Mouse (Mus musculus) heart, embryonic 13.5 days (tissue): ENCODE results near the gene Gm2001. TPM values are rescaled to one million over a fixed set of nuclear protein-coding genes. Genes with fewer than 3 reads are reported as not detected.
"Not testable (repeated sequence)": the region's sequence is repeated elsewhere in the genome, so short reads cannot be mapped to it uniquely, and the experiment has no call there.

Experiments
- ATAC-seq: fragments of 200-750 bp; cut with Nextera tagmentation; 2 replicates; pipeline ENCODE4 v1.8.0; 2017; ENCODE audit warnings: moderate TSS enrichment; ENCODE audit not compliant: insufficient number of reproducible peaks, low FRiP score, low TSS enrichment; ENCODE audit errors: extremely low read depth
- H3K27ac ChIP-seq: fragments of 300-500 bp; sonication (generic); replicated peaks from 2 replicates; pipeline ENCODE4 v1.5.1; 2015; ENCODE audit warnings: moderate library complexity, mild to moderate bottlenecking, inconsistent platforms
- H3K27me3 ChIP-seq: fragments of 300-500 bp; sonication (generic); replicated peaks from 2 replicates; pipeline ENCODE4 v1.6.1; 2015; ENCODE audit warnings: mild to moderate bottlenecking, inconsistent platforms
- H3K36me3 ChIP-seq: fragments of 300-500 bp; sonication (generic); 2 replicates; pipeline ENCODE4 v1.6.1; 2015; ENCODE audit warnings: mild to moderate bottlenecking, inconsistent platforms
- H3K4me1 ChIP-seq: fragments of 300-500 bp; sonication (generic); 2 replicates; pipeline ENCODE4 v1.6.1; 2015; ENCODE audit warnings: inconsistent platforms
- H3K4me2 ChIP-seq: fragments of 300-500 bp; sonication (generic); 2 replicates; pipeline ENCODE4 v1.6.1; 2015; ENCODE audit warnings: inconsistent platforms, mild to moderate bottlenecking, moderate library complexity
- H3K4me3 ChIP-seq: fragments of 300-500 bp; sonication (generic); 2 replicates; pipeline ENCODE4 v1.5.1; 2015; ENCODE audit warnings: moderate library complexity, mild to moderate bottlenecking, inconsistent platforms
- H3K9ac ChIP-seq: fragments of 300-500 bp; sonication (generic); 2 replicates; pipeline ENCODE4 v1.6.1; 2015; ENCODE audit warnings: inconsistent platforms, mild to moderate bottlenecking, moderate library complexity
- H3K9me3 ChIP-seq: fragments of 300-500 bp; sonication (generic); 2 replicates; pipeline ENCODE4 v1.6.1; 2016; ENCODE audit warnings: inconsistent platforms
- WGBS: fragments of 180-500 bp; shearing (Covaris S2); methylation state at CpG from one replicate; pipeline ENCODE4 v1.1.7; 2015; ENCODE audit warnings: mixed read lengths; 5-methylcytosine and 5-hydroxymethylcytosine counted together
- polyA plus RNA-seq: library from polyadenylated mRNA; unstranded; fragments of >200 nt; fragmentation: Nextera tagmentation; extraction: Ambion mirVana; gene quantifications from 2 replicates; pipeline ENCODE4 v1.2.1, GENCODE M21; 2015

The Gm2001 gene
- not detected in 2 replicates for polyA plus RNA-seq

DNA sequence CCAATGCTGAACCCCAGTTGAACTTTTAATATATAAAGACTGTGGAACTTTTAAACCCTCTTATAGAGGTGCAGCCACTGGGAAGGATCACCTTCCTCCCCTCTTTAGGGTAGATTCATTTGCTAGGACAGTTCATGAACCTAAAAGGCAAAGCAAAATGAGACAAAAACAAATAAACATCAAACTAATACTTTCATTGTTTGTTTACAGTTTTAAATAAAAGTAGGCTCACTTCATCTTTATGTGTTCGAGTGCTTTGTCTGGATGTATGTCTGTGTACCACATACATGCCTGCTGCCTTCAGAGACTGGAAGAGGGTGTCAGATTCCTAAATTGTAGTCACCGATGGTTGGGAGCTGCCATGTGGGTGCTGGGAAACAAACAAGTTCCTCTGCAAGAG lies at the start of gene Gm2001:
Gene Gm2001 (minus strand): TSS at position 101 of the 400 bp plus-strand sequence.
- H3K27ac ChIP-seq, H3K9ac ChIP-seq, H3K4me3 ChIP-seq, H3K36me3 ChIP-seq, H3K4me1 ChIP-seq, ATAC-seq, H3K27me3 ChIP-seq, H3K9me3 ChIP-seq, H3K4me2 ChIP-seq: not testable (repeated sequence)
- WGBS, result 68% methylated on average over 2 of the region's 2 CpGs

GRCm38 (mm10) chr12:87873772-87874171 lies 31.6 kb upstream of the Gm2001 start, which contains the start of gene Gm2016:
Gm2016 (plus strand) TSS chr12:87874072.
- H3K4me3 ChIP-seq, H3K9me3 ChIP-seq, H3K4me2 ChIP-seq, H3K27ac ChIP-seq, H3K27me3 ChIP-seq, H3K9ac ChIP-seq, H3K36me3 ChIP-seq, ATAC-seq, H3K4me1 ChIP-seq: not testable (repeated sequence)
- 64% methylated on average over 5 of the region's 5 CpGs for WGBS

DNA sequence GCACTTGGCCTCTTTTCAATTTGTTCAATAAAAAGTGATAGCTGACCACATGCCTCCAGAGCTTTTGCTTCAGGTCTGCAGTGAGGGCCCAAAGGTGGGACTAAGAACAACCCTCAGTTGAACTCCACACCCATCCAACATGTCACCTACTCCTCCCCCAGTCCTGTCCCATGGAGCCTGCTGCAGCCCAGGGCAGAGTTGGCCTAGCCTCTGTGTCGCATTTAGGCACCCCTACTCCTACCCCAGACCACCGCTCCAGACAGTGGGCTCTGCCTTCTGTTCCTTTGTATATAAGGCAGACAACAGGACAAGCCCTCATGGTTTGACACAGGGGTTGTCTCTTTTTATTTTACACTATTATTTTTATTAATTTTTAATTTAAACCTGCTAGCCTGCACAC lies 21.9 kb upstream of the Gm2001 start:
- ATAC-seq, result 0 out of 2 replicates have a peak, but pooled peaks have one; percentile 18
- H3K4me1 ChIP-seq, H3K36me3 ChIP-seq, H3K9ac ChIP-seq, H3K27ac ChIP-seq, H3K4me2 ChIP-seq, H3K4me3 ChIP-seq, H3K27me3 ChIP-seq, H3K9me3 ChIP-seq: not testable (repeated sequence)
- WGBS, result 70% methylated on average over 2 of the region's 2 CpGs

DNA sequence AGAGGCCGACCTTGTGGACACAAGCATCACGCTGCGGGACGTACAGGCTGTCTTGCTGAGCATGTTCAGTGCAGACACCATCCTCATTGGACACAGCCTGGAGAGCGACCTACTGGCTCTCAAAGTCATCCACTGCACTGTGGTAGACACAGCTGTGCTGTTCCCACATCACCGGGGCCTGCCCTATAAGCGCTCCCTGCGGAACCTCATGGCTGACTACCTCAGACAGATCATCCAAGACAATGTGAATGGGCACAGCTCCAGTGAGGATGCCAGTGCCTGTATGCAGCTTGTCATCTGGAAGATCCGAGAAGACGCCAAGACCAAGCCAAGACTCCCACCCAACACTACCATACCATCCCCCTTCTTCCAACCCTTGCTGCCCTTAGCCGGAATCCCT lies 21.5 kb upstream of the Gm2001 start:
- not testable (repeated sequence) for H3K27ac ChIP-seq, H3K4me3 ChIP-seq, ATAC-seq, H3K27me3 ChIP-seq, H3K9me3 ChIP-seq, H3K36me3 ChIP-seq, H3K4me1 ChIP-seq, H3K9ac ChIP-seq, H3K4me2 ChIP-seq
- WGBS, result 87% methylated on average over 9 of the region's 11 CpGs

- not testable (repeated sequence) for H3K9me3 ChIP-seq, H3K27me3 ChIP-seq, H3K9ac ChIP-seq, H3K4me1 ChIP-seq, H3K27ac ChIP-seq, H3K36me3 ChIP-seq, ATAC-seq, H3K4me3 ChIP-seq, H3K4me2 ChIP-seq
- WGBS, result 77% methylated on average over 23 of the region's 23 CpGs
Observed at GRCm38 (mm10) chr12:87861740-87862692, 19.9 kb upstream of the Gm2001 start.

DNA sequence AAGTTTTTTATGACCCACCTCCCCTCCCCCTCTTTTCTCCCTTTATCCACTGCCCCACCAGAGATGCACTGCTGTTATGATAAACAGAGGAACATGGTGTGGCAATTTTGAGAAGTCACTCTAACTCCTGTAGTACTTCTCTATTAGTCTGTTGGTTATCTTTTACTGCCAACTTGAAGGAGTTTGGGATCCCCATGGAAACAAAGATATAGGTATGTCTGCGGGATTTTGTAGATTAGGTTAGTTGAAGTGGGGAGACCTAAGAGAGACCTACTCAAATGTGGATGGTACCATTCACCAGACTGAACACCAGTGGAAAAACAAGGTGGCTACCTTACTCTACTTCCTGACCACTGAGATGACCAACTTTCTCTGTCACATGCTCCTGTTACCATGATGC lies 13.9 kb upstream of the Gm2001 start:
- WGBS, result 50% methylated on average over 1 of the region's 1 CpGs
- not testable (repeated sequence) for H3K9me3 ChIP-seq, H3K4me2 ChIP-seq, H3K4me1 ChIP-seq, H3K36me3 ChIP-seq, H3K27ac ChIP-seq, H3K27me3 ChIP-seq, ATAC-seq, H3K4me3 ChIP-seq, H3K9ac ChIP-seq

GRCm38 (mm10) chr12:87850657-87851056 lies 8.5 kb upstream of the Gm2001 start:
- H3K27me3 ChIP-seq, H3K4me3 ChIP-seq, H3K9me3 ChIP-seq, ATAC-seq, H3K4me2 ChIP-seq, H3K4me1 ChIP-seq, H3K27ac ChIP-seq, H3K36me3 ChIP-seq, H3K9ac ChIP-seq: not testable (repeated sequence)
- no CpG with 5 or more reads among the region's 2 CpGs for WGBS

- not testable (repeated sequence) for ATAC-seq, H3K4me1 ChIP-seq, H3K4me2 ChIP-seq, H3K4me3 ChIP-seq, H3K9me3 ChIP-seq, H3K27me3 ChIP-seq, H3K36me3 ChIP-seq, H3K9ac ChIP-seq, H3K27ac ChIP-seq
- 71% methylated on average over 5 of the region's 6 CpGs for WGBS
Observed at GRCm38 (mm10) chr12:87816277-87816676, 25.9 kb downstream of the Gm2001 start, which contains the start of gene BB287469. BB287469 (plus strand) TSS chr12:87816577.

DNA sequence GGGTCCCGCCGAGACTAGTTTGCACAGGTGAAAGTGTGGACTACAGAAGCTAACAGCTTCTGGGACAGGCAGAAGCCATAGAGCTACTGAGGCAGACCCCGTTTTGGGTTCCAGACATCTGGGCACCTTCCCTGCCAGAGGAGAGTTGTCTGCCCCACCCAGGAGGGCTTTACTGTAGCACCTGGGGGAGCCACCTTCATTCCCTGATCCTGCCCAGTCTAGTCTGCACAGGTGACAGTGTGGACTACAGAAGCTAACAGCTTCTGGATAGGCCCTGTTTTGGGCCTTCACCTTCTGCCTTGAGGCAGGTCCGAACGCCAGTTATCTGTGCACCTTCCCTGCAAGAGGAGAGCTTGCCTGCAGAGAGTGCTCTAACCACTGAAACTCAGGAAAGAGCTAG lies 44.2 kb downstream of the Gm2001 start:
- not testable (repeated sequence) for H3K27me3 ChIP-seq, H3K36me3 ChIP-seq, H3K27ac ChIP-seq, H3K9me3 ChIP-seq, ATAC-seq, H3K4me1 ChIP-seq, H3K4me2 ChIP-seq, H3K4me3 ChIP-seq, H3K9ac ChIP-seq
- 75% methylated on average over 5 of the region's 5 CpGs for WGBS

DNA sequence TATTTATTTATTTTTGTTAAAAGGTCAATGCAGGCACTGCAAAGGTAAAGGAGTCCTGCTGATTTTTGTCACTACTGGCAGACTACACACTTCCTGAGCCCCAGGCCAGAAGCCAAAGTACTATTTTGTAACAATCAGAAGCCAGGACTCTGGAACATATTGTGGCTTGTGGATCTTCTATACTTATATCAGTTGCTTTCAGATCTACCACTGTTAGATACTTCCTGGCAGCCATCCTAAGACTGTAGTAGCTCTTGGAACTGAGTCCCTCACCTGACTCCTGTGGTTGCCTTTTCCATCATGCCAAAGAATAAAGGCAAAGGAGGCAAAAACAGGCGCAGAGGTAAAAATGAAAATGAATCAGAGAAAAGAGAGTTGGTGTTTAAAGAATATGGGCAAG lies 46.9 kb downstream of the Gm2001 start, which contains the start of gene Gm21936:
Gene Gm21936 (plus strand): TSS at position 301 of the 400 bp plus-strand sequence.
- H3K9ac ChIP-seq, H3K4me3 ChIP-seq, H3K27me3 ChIP-seq, H3K36me3 ChIP-seq, ATAC-seq, H3K4me2 ChIP-seq, H3K4me1 ChIP-seq, H3K27ac ChIP-seq, H3K9me3 ChIP-seq: not testable (repeated sequence)
- WGBS, result 67% methylated on average over 1 of the region's 1 CpGs
